Mouse (Mus musculus): ENCODE results near the gene Mettl1.

GRCm38 (mm10) chr10:127018422-127018821, 22.8 kb upstream of the Mettl1 start:
- no peak for TF ChIP-seq TAL1 (conservative IDR thresholded peaks at IDR 0.05; ENCODE audit: low read depth, low read length)
- no peak for TF ChIP-seq CTCF (IDR thresholded peaks at IDR 0.05; ENCODE audit: low read depth, low read length)
- no peak for TF ChIP-seq GATA1 (IDR thresholded peaks at IDR 0.05; ENCODE audit: borderline replicate concordance, low read length)

Data from G1E (cell line).